Mouse (Mus musculus): Measurements from ENCODE around the gene Rab3ip.

Gene Rab3ip

DNA sequence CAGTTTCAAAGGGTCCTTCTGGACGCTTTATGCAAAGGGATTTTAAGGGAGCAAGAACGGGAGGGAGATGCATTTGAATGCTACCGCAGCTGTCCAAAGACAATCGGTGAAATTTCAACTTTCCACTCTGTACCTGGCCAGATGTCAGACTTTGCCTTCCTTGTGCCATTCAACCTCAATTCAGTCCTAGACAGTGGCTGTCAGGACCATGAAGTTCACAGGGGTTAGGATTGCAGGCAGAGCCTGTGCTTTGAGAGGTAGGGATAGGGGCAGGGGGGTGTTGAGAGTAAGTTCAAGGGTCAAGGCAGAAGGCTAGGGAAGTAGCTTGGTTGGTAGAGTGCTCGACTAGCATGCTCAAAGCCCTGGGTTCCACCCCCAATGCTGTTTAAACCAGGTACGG lies 79.8 kb downstream of the Rab3ip start:
- DNase-seq (ENCODE audit: low read depth) = no peak

All from 416B (cell line).